Mouse (Mus musculus): ENCODE measurements at regions not wholly inside any gene's neighbourhood (a gene's known extent, or its start where the extent isn't known, plus 50 kb on each side); places are given as distances from the start of the nearest gene placed in this dataset.

DNA sequence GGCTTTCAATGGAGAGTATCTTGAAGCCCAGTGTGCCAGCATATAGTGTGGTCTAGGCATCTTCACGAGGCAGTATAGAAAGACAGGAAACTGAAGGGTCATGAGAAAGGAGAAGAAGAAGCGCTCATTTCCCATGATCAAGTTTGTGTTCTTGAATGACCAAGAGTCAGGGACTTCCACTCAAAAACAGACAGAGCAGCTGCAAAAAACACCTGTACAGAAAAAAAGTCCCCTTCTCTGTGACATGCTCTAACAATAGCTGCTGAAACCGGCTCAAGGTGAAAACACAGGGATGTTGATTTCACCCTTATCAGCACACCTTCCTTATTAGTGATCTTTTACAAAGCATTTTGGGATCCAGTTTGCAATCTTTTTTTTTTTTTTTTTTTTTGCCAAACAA lies 90.6 kb upstream of the Fam98a start:
- CTCF ChIA-PET: no interaction called here
- DNase-seq (ENCODE audit: low read depth, low spot score): no peak
- in situ Hi-C loops (cut with MboI; ENCODE audit: low pct_unique_long_range_greater_than_20kb): no loop called here
- no peak for ATAC-seq
- POLR2A ChIA-PET: no interaction called here
- TF ChIP-seq CTCF (IDR thresholded peaks at IDR 0.05): no peak
- peaks cover 3% of the 10 kb centered on the region for H3K27me3 ChIP-seq

DNA sequence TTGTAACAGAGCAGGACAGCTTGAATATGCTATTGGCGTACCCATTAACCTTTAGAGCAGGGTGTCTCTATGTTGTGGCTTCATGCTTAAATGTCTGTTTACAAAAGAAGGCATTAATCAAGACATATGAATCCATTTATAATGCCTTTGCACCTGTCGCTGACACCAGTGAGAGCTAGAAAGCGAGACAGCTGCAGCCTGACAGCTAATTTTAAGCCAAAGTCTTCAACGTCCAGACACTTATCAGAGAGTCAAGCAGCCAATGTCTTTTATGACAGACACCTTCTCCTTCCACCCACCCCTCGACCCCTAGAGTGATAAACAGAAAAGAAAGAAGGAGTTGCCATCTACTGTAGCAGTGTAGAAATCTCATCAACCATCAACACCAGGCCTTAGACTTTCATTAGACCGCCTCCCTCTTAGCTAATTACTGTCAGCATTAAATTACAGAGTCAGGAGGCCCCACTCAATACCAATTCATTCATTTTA lies 89.3 kb upstream of the Fam98a start:
- peaks cover 3% of the 10 kb centered on the region for H3K27me3 ChIP-seq
- no peak for TF ChIP-seq CTCF (IDR thresholded peaks at IDR 0.05)
- ChIA-PET POLR2A (no interaction called here), CTCF (interaction anchor here (1.2 kb wide), 1 partner anchor 13 kb away, joined by 4 read pairs; no protein-coding TSS in a partner anchor)
- ATAC-seq (no peak), DNase-seq (ENCODE audit: low read depth, low spot score) (no peak)
- in situ Hi-C loops (cut with MboI; ENCODE audit: low pct_unique_long_range_greater_than_20kb): no loop called here

DNA sequence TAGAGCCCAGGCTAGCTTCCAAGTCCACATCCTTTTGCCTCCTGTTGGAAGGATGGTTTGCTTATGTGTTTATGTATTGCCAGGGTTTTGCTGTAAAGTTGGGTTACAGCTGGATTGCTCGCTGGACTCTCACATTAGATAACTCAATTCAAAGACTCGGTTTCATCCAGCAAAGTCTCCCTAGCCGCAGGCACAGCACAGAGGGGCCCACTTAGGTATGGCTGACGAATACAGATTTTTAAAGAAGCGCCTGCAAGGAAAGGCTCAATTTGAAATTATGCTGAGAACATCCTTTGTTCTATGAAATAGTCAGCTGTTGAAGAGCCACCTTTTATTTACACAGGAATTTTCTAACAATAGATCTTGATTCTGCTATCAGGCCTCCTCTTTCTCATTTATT lies 88.8 kb upstream of the Fam98a start:
- peaks cover 3% of the 10 kb centered on the region for H3K27me3 ChIP-seq
- ATAC-seq (no peak), DNase-seq (ENCODE audit: low read depth, low spot score) (no peak)
- CTCF ChIA-PET: no interaction called here
- in situ Hi-C loops (cut with MboI; ENCODE audit: low pct_unique_long_range_greater_than_20kb): no loop called here
- POLR2A ChIA-PET: no interaction called here
- TF ChIP-seq CTCF (IDR thresholded peaks at IDR 0.05): no peak

DNA sequence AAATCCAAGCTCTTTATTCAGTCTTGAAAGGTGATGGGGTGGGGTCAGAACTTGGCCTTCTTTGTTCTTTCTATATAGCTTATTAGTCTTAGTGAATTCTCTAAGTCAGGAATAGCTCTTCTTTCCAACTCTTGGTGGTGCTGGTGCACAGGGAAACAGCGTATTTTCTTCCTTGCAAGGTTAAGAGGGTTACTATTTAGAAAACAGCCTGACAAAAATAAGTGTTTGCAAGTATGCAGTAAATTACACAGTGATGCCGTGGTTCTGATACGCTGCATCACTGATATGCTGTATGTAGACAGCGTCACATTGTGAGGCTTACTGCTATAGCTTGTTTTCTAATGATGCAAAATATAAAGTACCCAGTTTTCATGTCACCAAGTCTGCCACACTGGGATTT lies 78.1 kb upstream of the Fam98a start:
- DNase-seq (ENCODE audit: low read depth, low spot score) (no peak), ATAC-seq (no peak)
- ChIA-PET CTCF (interaction anchor here (0.8 kb wide), 1 partner anchor 38 kb away, joined by 3 read pairs; no protein-coding TSS in a partner anchor), POLR2A (interaction anchor here (0.5 kb wide), 1 partner anchor 190 kb away, joined by 3 read pairs; no protein-coding TSS in a partner anchor)
- peak; percentile 36 for TF ChIP-seq CTCF (IDR thresholded peaks at IDR 0.05)
- in situ Hi-C loops (cut with MboI; ENCODE audit: low pct_unique_long_range_greater_than_20kb): no loop called here
- H3K27me3 ChIP-seq: peaks cover 9% of the 10 kb centered on the region

DNA sequence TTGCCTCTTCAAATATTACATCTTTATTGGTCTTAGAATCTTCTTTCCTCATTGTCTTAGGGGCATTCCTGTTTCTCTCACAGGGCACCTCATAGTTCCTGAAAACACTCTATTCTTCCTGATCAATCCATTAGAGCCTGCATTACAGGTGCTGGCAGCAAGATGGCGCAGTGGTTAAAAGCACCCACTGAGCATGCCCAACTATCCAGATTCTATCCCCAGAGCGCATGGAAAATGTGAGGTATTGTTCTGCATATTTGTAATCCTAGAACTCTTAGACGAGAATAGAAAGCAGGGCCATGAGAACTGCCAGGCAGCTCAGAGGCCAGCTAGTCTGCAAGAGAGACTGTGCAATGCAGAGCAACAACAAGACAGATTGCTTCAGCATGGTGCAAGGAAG lies 67.7 kb upstream of the Fam98a start:
- H3K27me3 ChIP-seq: no peaks in the 10 kb centered on the region
- ChIA-PET POLR2A (no interaction called here), CTCF (no interaction called here)
- no peak for DNase-seq (ENCODE audit: low read depth, low spot score)
- TF ChIP-seq CTCF (IDR thresholded peaks at IDR 0.05): peak; percentile 71
- in situ Hi-C loops (cut with MboI; ENCODE audit: low pct_unique_long_range_greater_than_20kb): no loop called here
- no peak for ATAC-seq

- no peaks in the 10 kb centered on the region for H3K27me3 ChIP-seq
- ATAC-seq (no peak), DNase-seq (ENCODE audit: low read depth, low spot score) (no peak)
- TF ChIP-seq CTCF (IDR thresholded peaks at IDR 0.05): no peak
- POLR2A ChIA-PET: no interaction called here
- CTCF ChIA-PET: no interaction called here
- in situ Hi-C loops (cut with MboI; ENCODE audit: low pct_unique_long_range_greater_than_20kb): no loop called here
Observed at GRCm38 (mm10) chr17:75618514-75618913, 66.8 kb upstream of the Fam98a start.

DNA sequence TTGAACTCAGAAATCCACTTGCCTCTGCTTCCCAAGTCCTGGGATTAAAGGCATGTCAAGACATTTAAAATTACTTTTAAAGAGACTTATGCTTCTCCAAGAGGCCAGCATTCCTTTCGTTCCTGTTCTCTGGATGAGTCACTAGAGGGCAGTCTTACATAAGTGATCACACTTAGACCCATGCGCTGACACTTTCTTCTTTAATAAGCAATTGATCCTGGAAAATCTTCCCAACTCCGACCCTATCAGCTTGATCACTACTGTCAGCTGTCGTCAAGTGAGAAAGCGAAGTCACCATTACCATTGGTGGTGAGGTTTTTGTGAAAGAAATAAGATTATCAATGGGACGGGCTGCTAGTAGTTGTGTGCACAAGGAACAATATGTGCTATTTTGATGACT lies 65.5 kb upstream of the Fam98a start:
- ChIA-PET POLR2A (no interaction called here), CTCF (no interaction called here)
- in situ Hi-C loops (cut with MboI; ENCODE audit: low pct_unique_long_range_greater_than_20kb): no loop called here
- H3K27me3 ChIP-seq: no peaks in the 10 kb centered on the region
- peak; percentile 78 for TF ChIP-seq CTCF (IDR thresholded peaks at IDR 0.05)
- DNase-seq (ENCODE audit: low read depth, low spot score) (no peak), ATAC-seq (peak; percentile 54)

DNA sequence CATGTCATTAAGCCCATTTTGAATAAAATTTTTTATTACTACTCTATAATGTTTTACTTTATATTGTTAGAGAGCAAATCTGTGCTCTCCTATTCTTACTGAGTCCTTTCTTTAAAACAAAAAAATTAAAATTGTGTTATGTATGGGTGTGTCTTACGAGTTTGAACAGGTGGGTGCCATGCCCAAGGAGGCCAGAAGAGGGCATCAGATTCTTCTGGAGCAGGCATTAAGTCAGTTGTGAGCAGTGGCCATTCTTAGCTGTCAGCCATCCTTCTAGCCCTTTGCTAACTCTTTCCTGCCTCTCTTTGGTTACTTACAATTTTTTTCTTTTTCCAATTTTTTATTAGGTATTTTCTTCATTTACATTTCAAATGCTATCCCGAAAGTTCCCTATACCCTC lies 63.6 kb upstream of the Fam98a start:
- peak; percentile 62 for ATAC-seq

DNA sequence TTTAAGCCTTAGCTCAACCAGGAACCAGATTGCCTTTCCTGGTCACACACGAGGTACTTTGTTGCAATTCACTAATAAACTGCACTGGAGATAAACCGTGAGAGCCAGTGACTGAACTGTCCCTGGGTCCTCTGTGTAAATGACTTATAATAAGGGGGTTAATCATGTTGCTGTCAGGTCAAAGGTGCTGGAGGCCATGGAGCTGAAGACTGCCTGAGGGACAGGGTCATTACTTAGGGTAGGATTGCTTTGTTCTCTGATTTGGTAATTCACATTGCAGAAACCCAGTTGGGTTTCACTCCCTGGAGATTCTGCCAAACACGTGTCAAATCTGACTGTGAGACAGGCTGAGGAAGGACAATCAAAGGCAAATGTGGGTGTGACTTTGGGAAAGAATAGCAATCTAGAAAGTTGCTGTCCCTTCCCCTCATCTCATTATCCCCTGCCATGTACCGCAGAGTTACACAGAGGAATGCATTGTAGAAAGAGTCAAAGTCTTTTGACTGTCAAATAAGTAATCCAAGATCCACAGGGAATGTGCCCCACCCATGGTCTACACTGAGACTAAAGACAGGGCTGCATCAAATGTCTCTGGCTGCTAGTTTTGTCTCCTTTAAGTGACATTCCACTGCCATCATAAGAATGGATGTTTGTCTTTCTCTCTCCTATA lies 51.8 kb upstream of the Fam98a start:
- no peaks in the 10 kb centered on the region for H3K27me3 ChIP-seq
- no peak for ATAC-seq
- DNase-seq (ENCODE audit: low read depth, low spot score): no peak
- POLR2A ChIA-PET: no interaction called here
- no peak for TF ChIP-seq CTCF (IDR thresholded peaks at IDR 0.05)
- in situ Hi-C loops (cut with MboI; ENCODE audit: low pct_unique_long_range_greater_than_20kb): no loop called here
- CTCF ChIA-PET: no interaction called here

More for the DNA sequence above, 63.6 kb upstream of the Fam98a start:
- TF ChIP-seq CTCF (IDR thresholded peaks at IDR 0.05): peak; percentile 75
- DNase-seq (ENCODE audit: low read depth, low spot score): no peak
- in situ Hi-C loops (cut with MboI; ENCODE audit: low pct_unique_long_range_greater_than_20kb): no loop called here
- H3K27me3 ChIP-seq: peaks cover 4% of the 10 kb centered on the region
- ChIA-PET POLR2A (interaction anchor here (0.6 kb wide), 1 partner anchor 153 kb away, joined by 3 read pairs; no protein-coding TSS in a partner anchor), CTCF (no interaction called here)
